Mouse (Mus musculus) liver, postnatal 0 days (tissue): ENCODE measurements around the gene Nxf1. TPM values are rescaled to one million over a fixed set of nuclear protein-coding genes. Genes with fewer than 3 reads are reported as not detected.
A peak's percentile ranks its signal among the peaks of the same experiment; 100 is the strongest.

Source experiments
- ATAC-seq: fragments of 200-750 bp; cut with Nextera tagmentation; 2 replicates; pipeline ENCODE4 v1.8.0; 2017; ENCODE audit warnings: mild to moderate bottlenecking, moderate library complexity
- DNase-seq: peaks from one replicate; pipeline ENCODE4 v3.0.0-alpha.2; 2016
- H3K27ac ChIP-seq: fragments of 300-500 bp; sonication (generic); 2 replicates; pipeline ENCODE4 v1.5.1; 2014; ENCODE audit warnings: antibody characterized with exemption, moderate library complexity, mild to moderate bottlenecking, low read depth
- H3K27me3 ChIP-seq: fragments of 300-500 bp; sonication (generic); 2 replicates; pipeline ENCODE4 v1.6.1; 2014; ENCODE audit warnings: low read length, control low read depth, mixed read lengths; ENCODE audit not compliant: insufficient read depth
- H3K36me3 ChIP-seq: fragments of 300-500 bp; sonication (generic); replicated peaks from 2 replicates; pipeline ENCODE4 v1.6.1; 2014; ENCODE audit warnings: mild to moderate bottlenecking, control low read depth, low read length, moderate library complexity, mixed read lengths; ENCODE audit not compliant: insufficient read depth
- H3K4me1 ChIP-seq: fragments of 300-500 bp; sonication (generic); 2 replicates; pipeline ENCODE4 v1.6.1; 2014; ENCODE audit warnings: antibody characterized with exemption, mild to moderate bottlenecking, control low read depth; ENCODE audit not compliant: insufficient read depth
- H3K4me2 ChIP-seq: fragments of 300-500 bp; sonication (generic); 2 replicates; pipeline ENCODE4 v1.6.1; 2014; ENCODE audit warnings: low read depth, mild to moderate bottlenecking, low read length, moderate library complexity, mixed read lengths
- H3K4me3 ChIP-seq: fragments of 300-500 bp; sonication (generic); 2 replicates; pipeline ENCODE4 v1.5.1; 2014; ENCODE audit warnings: low read depth, low read length
- H3K9ac ChIP-seq: fragments of 300-500 bp; sonication (generic); replicated peaks from 2 replicates; pipeline ENCODE4 v1.6.1; 2014; ENCODE audit warnings: mild to moderate bottlenecking, moderate library complexity
- H3K9me3 ChIP-seq: fragments of 300-500 bp; sonication (generic); 2 replicates; pipeline ENCODE4 v1.6.1; 2016; ENCODE audit warnings: mild to moderate bottlenecking, control low read depth, low read length, mixed read lengths
- CTCF ChIP-seq: sonication (generic); IDR thresholded peaks from 2 replicates; pipeline ENCODE4 v1.5.1; 2016; ENCODE audit warnings: antibody characterized with exemption, low read depth
- EP300 ChIP-seq: IDR thresholded peaks from 2 replicates; pipeline ENCODE4 v1.6.1; 2016; ENCODE audit warnings: antibody characterized with exemption, low read depth, mild to moderate bottlenecking
- WGBS: fragments of 180-500 bp; shearing (Covaris S2); extraction: QIAGEN DNeasy Blood & Tissue Kit; methylation state at CpG from one replicate; pipeline ENCODE4 v1.1.7; 2014; ENCODE audit not compliant: insufficient replicate concordance; 5-methylcytosine and 5-hydroxymethylcytosine counted together
- polyA plus RNA-seq: library from polyadenylated mRNA; unstranded; fragments of >200 nt; fragmentation: Nextera tagmentation; extraction: Ambion mirVana; gene quantifications from 2 replicates; pipeline ENCODE4 v1.2.1, GENCODE M21; 2015

The Nxf1 gene
- polyA plus RNA-seq, 1 experiment from 2014 or later, result 49.9 TPM

GRCm38 (mm10) chr19:8758899-8759298 is 2.0 kb downstream of the Nxf1 start:
- H3K9ac ChIP-seq, result peak overlapping the region; percentile 97; the same call in 1 of the 2 replicates
- TF ChIP-seq CTCF (no peak), EP300 (no peak)
- peak overlapping the region; percentile 86 for H3K4me2 ChIP-seq
- 43% methylated on average over 2 of the region's 2 CpGs for WGBS
- ATAC-seq (no peak), DNase-seq (no peak)
- peaks cover 27% of the 10 kb centered on the region for H3K4me1 ChIP-seq
- no peaks in the 10 kb centered on the region for H3K9me3 ChIP-seq
- no peaks in the 10 kb centered on the region for H3K27me3 ChIP-seq
- H3K4me3 ChIP-seq, result peak overlapping the region; percentile 94; the same call in 1 of the 2 replicates
- H3K27ac ChIP-seq, result 0 out of 2 replicates have a peak overlapping the region, but pooled peaks have one; percentile 5
- peaks cover 36% of the 10 kb centered on the region for H3K36me3 ChIP-seq

GRCm38 (mm10) chr19:8760757-8761156 is 3.9 kb downstream of the Nxf1 start:
- Histone ChIP-seq H3K27me3 (no peaks in the 10 kb centered on the region), H3K4me3 (no peak overlapping the region), H3K36me3 (peaks cover 39% of the 10 kb centered on the region), H3K4me2 (no peak overlapping the region), H3K9me3 (no peaks in the 10 kb centered on the region; the same call in 1 of the 2 replicates), H3K9ac (no peak overlapping the region), H3K4me1 (peaks cover 19% of the 10 kb centered on the region), H3K27ac (no peak overlapping the region)
- TF ChIP-seq CTCF (peak; percentile 45), EP300 (no peak)
- no peak for DNase-seq
- 93% methylated on average over 2 of the region's 2 CpGs for WGBS
- ATAC-seq, result no peak

GRCm38 (mm10) chr19:8763276-8763675 is 6.4 kb downstream of the Nxf1 start:
- 85% methylated on average over 4 of the region's 4 CpGs for WGBS
- peaks cover 62% of the 10 kb centered on the region for H3K36me3 ChIP-seq
- ATAC-seq (no peak), DNase-seq (no peak)
- peaks cover 10% of the 10 kb centered on the region for H3K4me1 ChIP-seq
- no peak overlapping the region for H3K4me2 ChIP-seq
- no peaks in the 10 kb centered on the region for H3K27me3 ChIP-seq
- H3K9me3 ChIP-seq, result no peaks in the 10 kb centered on the region; the same call in 1 of the 2 replicates
- H3K9ac ChIP-seq, result no peak overlapping the region
- H3K27ac ChIP-seq, result no peak overlapping the region
- no peak for TF ChIP-seq EP300
- no peak for TF ChIP-seq CTCF
- H3K4me3 ChIP-seq, result no peak overlapping the region

GRCm38 (mm10) chr19:8765562-8765961 is 8.7 kb downstream of the Nxf1 start:
- TF ChIP-seq EP300, result no peak
- no peak for TF ChIP-seq CTCF
- Histone ChIP-seq H3K9me3 (no peaks in the 10 kb centered on the region; the same call in 1 of the 2 replicates), H3K4me2 (no peak overlapping the region), H3K9ac (no peak overlapping the region), H3K4me1 (peaks cover 4% of the 10 kb centered on the region; the same call in 1 of the 2 replicates), H3K36me3 (peaks cover 82% of the 10 kb centered on the region), H3K27ac (no peak overlapping the region), H3K27me3 (no peaks in the 10 kb centered on the region), H3K4me3 (no peak overlapping the region)
- DNase-seq (no peak), ATAC-seq (no peak)
- WGBS, result 93% methylated on average over 9 of the region's 9 CpGs

GRCm38 (mm10) chr19:8770567-8771270 is 13.8 kb downstream of the Nxf1 start, which contains the start of gene Tmem223:
Tmem223 (plus strand) TSS chr19:8770996.
- H3K9ac ChIP-seq, result peak within 1 kb of the TSS; percentile 86
- H3K4me2 ChIP-seq, result peak within 1 kb of the TSS; percentile 85
- DNase-seq (peak; percentile 86), ATAC-seq (peak; percentile 37)
- WGBS, result 21% methylated on average over 29 of the region's 29 CpGs
- peak; percentile 32; the same call in 1 of the 2 replicates for TF ChIP-seq CTCF
- no peak for TF ChIP-seq EP300
- peaks cover 53% of the 10 kb centered on the region for H3K36me3 ChIP-seq
- peak within 1 kb of the TSS; percentile 80 for H3K4me3 ChIP-seq
- H3K4me1 ChIP-seq, result peaks cover 31% of the 10 kb centered on the region
- H3K27ac ChIP-seq, result peak within 1 kb of the TSS; percentile 80
- H3K9me3 ChIP-seq, result no peaks in the 10 kb centered on the region
- no peaks in the 10 kb centered on the region for H3K27me3 ChIP-seq

GRCm38 (mm10) chr19:8772996-8773395 is 16.1 kb downstream of the Nxf1 start:
- Histone ChIP-seq H3K9ac (peak overlapping the region; percentile 92), H3K27me3 (no peaks in the 10 kb centered on the region), H3K27ac (peak overlapping the region; percentile 100; the same call in 1 of the 2 replicates), H3K36me3 (peaks cover 30% of the 10 kb centered on the region), H3K4me2 (peak overlapping the region; percentile 93), H3K9me3 (no peaks in the 10 kb centered on the region), H3K4me3 (peak overlapping the region; percentile 74), H3K4me1 (peaks cover 40% of the 10 kb centered on the region)
- 43% methylated on average over 5 of the region's 5 CpGs for whole genome bisulfite sequencing
- DNase-seq (no peak), ATAC-seq (no peak)
- TF ChIP-seq EP300 (no peak), CTCF (no peak)
